Mouse (Mus musculus): ENCODE measurements around the gene Tmem169. TPM values are rescaled to one million over a fixed set of nuclear protein-coding genes. Genes with fewer than 3 reads are reported as not detected.

Gene Tmem169
- polyA plus RNA-seq, 1 experiment: 0.41 TPM

- H3ac ChIP-seq (ENCODE audit: control insufficient read depth, insufficient read length): no peak overlapping the region
- no peaks in the 10 kb centered on the region for H3K27me3 ChIP-seq (ENCODE audit: control insufficient read depth, insufficient read depth, insufficient read length)
- H3K36me3 ChIP-seq (ENCODE audit: control insufficient read depth, insufficient read depth): no peaks in the 10 kb centered on the region
- TF ChIP-seq E2F4 (IDR thresholded peaks at IDR 0.05; ENCODE audit: insufficient read depth): no peak
- no peak for TF ChIP-seq SRF (IDR thresholded peaks at IDR 0.05; ENCODE audit: control insufficient read depth, insufficient read length, low read depth)
- no peak for TF ChIP-seq POLR2AphosphoS2 (IDR thresholded peaks at IDR 0.05; ENCODE audit: insufficient read length, low read depth)
- no peak for TF ChIP-seq TCF12 (IDR thresholded peaks at IDR 0.05; ENCODE audit: insufficient read depth, poor library complexity, severe bottlenecking)
- no peak for TF ChIP-seq MYOD1 (IDR thresholded peaks at IDR 0.05; ENCODE audit: control insufficient read depth in 1 of 3, insufficient read length in 2 of 3, low read depth in 2 of 3)
- TF ChIP-seq USF1 (IDR thresholded peaks at IDR 0.05; ENCODE audit: low read depth): no peak
- TF ChIP-seq MAX (IDR thresholded peaks at IDR 0.05; ENCODE audit: low read depth): no peak
- no peak for TF ChIP-seq TCF3 (IDR thresholded peaks at IDR 0.05; ENCODE audit: insufficient read length, low read depth)
- TF ChIP-seq POLR2A (IDR thresholded peaks at IDR 0.05; ENCODE audit: insufficient read length, low read depth): no peak
- TF ChIP-seq REST (IDR thresholded peaks at IDR 0.05; ENCODE audit: insufficient read depth, insufficient read length): no peak
- no peak for TF ChIP-seq CEBPB (IDR thresholded peaks at IDR 0.05; ENCODE audit: insufficient read depth, poor library complexity, severe bottlenecking)
- TF ChIP-seq MYOG (IDR thresholded peaks at IDR 0.05; ENCODE audit: control insufficient read depth in 1 of 3, insufficient read depth in 1 of 3, insufficient read length in 2 of 3, low read depth in 2 of 3): no peak
- H3K4me2 ChIP-seq (ENCODE audit: low read depth): no peak overlapping the region
- H3K79me2 ChIP-seq (ENCODE audit: control insufficient read depth, insufficient read depth): no peaks in the 10 kb centered on the region
- H3K4me3 ChIP-seq: no peak overlapping the region
Measured at GRCm38 (mm10) chr1:72291925-72292324, 7.8 kb downstream of the Tmem169 start.

DNA sequence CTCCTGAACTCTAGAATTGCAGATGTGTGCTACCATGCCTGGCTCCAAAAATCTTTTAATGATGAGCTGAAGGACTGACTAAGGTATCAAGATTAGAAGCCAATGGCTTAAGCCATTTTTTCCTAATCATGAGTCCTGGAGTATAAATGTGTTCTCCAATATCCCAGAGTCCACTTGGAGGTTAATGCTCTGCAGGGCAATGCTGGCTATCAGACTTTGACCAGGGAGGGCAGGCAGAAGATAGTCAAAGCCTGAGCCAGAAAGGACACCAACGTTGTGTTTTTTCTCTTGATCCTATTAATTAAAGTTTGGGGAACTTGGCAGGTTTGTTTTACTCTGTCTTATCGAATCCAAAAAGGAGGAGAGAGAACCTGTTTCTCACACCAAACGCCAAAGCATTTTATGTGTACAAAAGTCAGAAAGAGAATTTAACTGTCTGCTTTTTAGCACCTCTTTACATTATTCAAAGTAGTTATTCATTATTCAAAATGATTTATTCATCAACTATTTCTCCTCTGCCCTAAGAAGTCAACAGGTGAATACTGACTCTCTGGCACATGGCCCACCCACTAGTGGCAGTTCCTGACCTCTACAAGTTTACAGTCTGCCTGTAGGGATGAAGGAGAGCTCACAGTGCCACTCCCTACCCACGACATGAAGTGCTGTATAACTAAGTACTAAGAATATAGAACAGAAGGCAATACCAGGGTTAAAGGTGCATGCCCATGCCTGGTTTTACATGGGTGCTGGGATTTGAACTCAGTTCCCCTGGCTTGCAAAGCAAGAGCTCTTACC, 9.9 kb downstream of the Tmem169 start:
- H3K79me2 ChIP-seq (ENCODE audit: control insufficient read depth, insufficient read depth): no peaks in the 10 kb centered on the region
- H3ac ChIP-seq (ENCODE audit: control insufficient read depth, insufficient read length): no peak overlapping the region
- TF ChIP-seq CEBPB (IDR thresholded peaks at IDR 0.05; ENCODE audit: insufficient read depth, poor library complexity, severe bottlenecking) (no peak), MYOG (IDR thresholded peaks at IDR 0.05; ENCODE audit: control insufficient read depth in 1 of 3, insufficient read depth in 1 of 3, insufficient read length in 2 of 3, low read depth in 2 of 3) (no peak), MAX (IDR thresholded peaks at IDR 0.05; ENCODE audit: low read depth) (no peak), POLR2AphosphoS2 (IDR thresholded peaks at IDR 0.05; ENCODE audit: insufficient read length, low read depth) (no peak), TCF12 (IDR thresholded peaks at IDR 0.05; ENCODE audit: insufficient read depth, poor library complexity, severe bottlenecking) (no peak), POLR2A (IDR thresholded peaks at IDR 0.05; ENCODE audit: insufficient read length, low read depth) (no peak), USF1 (IDR thresholded peaks at IDR 0.05; ENCODE audit: low read depth) (no peak), REST (IDR thresholded peaks at IDR 0.05; ENCODE audit: insufficient read depth, insufficient read length) (no peak), E2F4 (IDR thresholded peaks at IDR 0.05; ENCODE audit: insufficient read depth) (no peak), SRF (IDR thresholded peaks at IDR 0.05; ENCODE audit: control insufficient read depth, insufficient read length, low read depth) (no peak), TCF3 (IDR thresholded peaks at IDR 0.05; ENCODE audit: insufficient read length, low read depth) (no peak), MYOD1 (IDR thresholded peaks at IDR 0.05; ENCODE audit: control insufficient read depth in 1 of 3, insufficient read length in 2 of 3, low read depth in 2 of 3) (no peak)
- H3K4me3 ChIP-seq: no peak overlapping the region
- no peaks in the 10 kb centered on the region for H3K36me3 ChIP-seq (ENCODE audit: control insufficient read depth, insufficient read depth)
- no peaks in the 10 kb centered on the region for H3K27me3 ChIP-seq (ENCODE audit: control insufficient read depth, insufficient read depth, insufficient read length)
- H3K4me2 ChIP-seq (ENCODE audit: low read depth): no peak overlapping the region

DNA sequence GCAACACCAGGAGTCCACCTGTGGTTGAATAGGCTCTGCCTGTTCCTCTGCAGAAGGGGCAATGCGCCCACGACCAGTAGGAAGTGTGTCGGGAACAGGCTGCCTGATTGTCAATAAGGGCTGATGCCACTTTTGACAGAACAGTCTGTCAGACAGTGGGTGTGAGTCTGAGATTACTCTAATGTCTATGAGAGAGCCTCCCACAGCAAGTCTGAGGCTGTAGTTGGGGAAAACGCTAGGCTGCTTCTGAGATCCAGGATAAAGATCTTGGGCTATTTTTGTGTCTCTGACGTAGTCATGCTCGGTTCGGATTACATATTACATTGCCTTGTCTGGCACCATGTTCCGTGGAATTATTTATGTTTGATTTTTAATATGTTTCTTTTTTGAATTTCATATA, 11.6 kb downstream of the Tmem169 start:
- no peaks in the 10 kb centered on the region for H3K79me2 ChIP-seq (ENCODE audit: control insufficient read depth, insufficient read depth)
- no peak overlapping the region for H3K4me3 ChIP-seq
- no peak overlapping the region for H3ac ChIP-seq (ENCODE audit: control insufficient read depth, insufficient read length)
- TF ChIP-seq POLR2AphosphoS2 (IDR thresholded peaks at IDR 0.05; ENCODE audit: insufficient read length, low read depth): no peak
- H3K27me3 ChIP-seq (ENCODE audit: control insufficient read depth, insufficient read depth, insufficient read length): no peaks in the 10 kb centered on the region
- no peak overlapping the region for H3K4me2 ChIP-seq (ENCODE audit: low read depth)
- no peaks in the 10 kb centered on the region for H3K36me3 ChIP-seq (ENCODE audit: control insufficient read depth, insufficient read depth)

GRCm38 (mm10) chr1:72301845-72302244, 17.7 kb downstream of the Tmem169 start:
- TF ChIP-seq SRF (IDR thresholded peaks at IDR 0.05; ENCODE audit: control insufficient read depth, insufficient read length, low read depth) (no peak), USF1 (IDR thresholded peaks at IDR 0.05; ENCODE audit: low read depth) (peak; percentile 22)
- no peak overlapping the region for H3ac ChIP-seq (ENCODE audit: control insufficient read depth, insufficient read length)

GRCm38 (mm10) chr1:72306241-72306640, 22.1 kb downstream of the Tmem169 start:
- TF ChIP-seq TCF12 (IDR thresholded peaks at IDR 0.05; ENCODE audit: insufficient read depth, poor library complexity, severe bottlenecking) (no peak), SRF (IDR thresholded peaks at IDR 0.05; ENCODE audit: control insufficient read depth, insufficient read length, low read depth) (no peak), MYOG (IDR thresholded peaks at IDR 0.05; ENCODE audit: control insufficient read depth in 1 of 3, insufficient read depth in 1 of 3, insufficient read length in 2 of 3, low read depth in 2 of 3) (no peak), USF1 (IDR thresholded peaks at IDR 0.05; ENCODE audit: low read depth) (no peak), MAX (IDR thresholded peaks at IDR 0.05; ENCODE audit: low read depth) (no peak), POLR2A (IDR thresholded peaks at IDR 0.05; ENCODE audit: insufficient read length, low read depth) (no peak), E2F4 (IDR thresholded peaks at IDR 0.05; ENCODE audit: insufficient read depth) (no peak), TCF3 (IDR thresholded peaks at IDR 0.05; ENCODE audit: insufficient read length, low read depth) (no peak)
- H3K4me3 ChIP-seq: peak overlapping the region; percentile 47
- no peaks in the 10 kb centered on the region for H3K27me3 ChIP-seq (ENCODE audit: control insufficient read depth, insufficient read depth, insufficient read length)
- H3K36me3 ChIP-seq (ENCODE audit: control insufficient read depth, insufficient read depth): peaks cover 2% of the 10 kb centered on the region
- peaks cover 7% of the 10 kb centered on the region for H3K79me2 ChIP-seq (ENCODE audit: control insufficient read depth, insufficient read depth)
- no peak overlapping the region for H3ac ChIP-seq (ENCODE audit: control insufficient read depth, insufficient read length)
- peak overlapping the region; percentile 36 for H3K4me2 ChIP-seq (ENCODE audit: low read depth)

More at GRCm38 (mm10) chr1:72301845-72302244, 17.7 kb downstream of the Tmem169 start:
- H3K36me3 ChIP-seq (ENCODE audit: control insufficient read depth, insufficient read depth): no peaks in the 10 kb centered on the region
- no peak overlapping the region for H3K4me2 ChIP-seq (ENCODE audit: low read depth)
- H3K27me3 ChIP-seq (ENCODE audit: control insufficient read depth, insufficient read depth, insufficient read length): no peaks in the 10 kb centered on the region
- no peaks in the 10 kb centered on the region for H3K79me2 ChIP-seq (ENCODE audit: control insufficient read depth, insufficient read depth)
- H3K4me3 ChIP-seq: no peak overlapping the region

Data from myocyte (in vitro differentiated cells).